Mouse (Mus musculus) left cerebral cortex, postnatal 36 days (tissue): ENCODE results near the gene Mdk. TPM values are rescaled to one million over a fixed set of nuclear protein-coding genes. Genes with fewer than 3 reads are reported as not detected.

Experiments used
- DNase-seq, 2 experiments: peaks; one replicate each; pipeline ENCODE4 v3.0.0; 2021 to 2022; ENCODE audit warnings: low spot score in 2 of 2, mixed read lengths in 1 of 2
- intact Hi-C: fragments of 180-260 bp; cut with DNase I; formaldehyde crosslinking; loops from one replicate; pipeline ENCODE4 v1.15.1; 2025
- total RNA-seq, 2 experiments: library from RNA; stranded (reverse); gene quantifications; 2 replicates each; pipeline ENCODE4 v1.2.3; 2021

Gene Mdk
- total RNA-seq, 2 experiments from 2014 or later, result 15.6 to 23.5 TPM

- DNase-seq, result no peak
- intact Hi-C loops, result loop anchor here (5.0 kb wide), 1 partner anchor 32 kb away; the partner anchor contains the start of gene Chrm4
Measured at GRCm38 (mm10) chr2:91959544-91960410, 27.7 kb upstream of the Mdk start.

GRCm38 (mm10) chr2:91958701-91959457, 26.8 kb upstream of the Mdk start:
- DNase-seq, result peak; percentile 58 to 63
- intact Hi-C loops, result no loop called here

- no peak for DNase-seq
- intact Hi-C loops, result no loop called here
Measured at GRCm38 (mm10) chr2:91958049-91958448, 26.0 kb upstream of the Mdk start.

- peak; percentile 84 to 89 for DNase-seq
- intact Hi-C loops, result no loop called here
Measured at GRCm38 (mm10) chr2:91957096-91957495, 25.0 kb upstream of the Mdk start.

- intact Hi-C loops, result no loop called here
- no peak for DNase-seq
Measured at GRCm38 (mm10) chr2:91955875-91956274, 23.8 kb upstream of the Mdk start.

- intact Hi-C loops, result no loop called here
- no peak for DNase-seq
Measured at GRCm38 (mm10) chr2:91955121-91955591, 23.1 kb upstream of the Mdk start.

- intact Hi-C loops, result no loop called here
- DNase-seq, result peak in 1 of 2 experiments; percentile 12
Measured at GRCm38 (mm10) chr2:91953825-91954224, 21.7 kb upstream of the Mdk start.

GRCm38 (mm10) chr2:91950275-91951085, 18.4 kb upstream of the Mdk start:
- intact Hi-C loops, result no loop called here
- DNase-seq, result peak in 1 of 2 experiments; percentile 65

- intact Hi-C loops, result no loop called here
- no peak for DNase-seq
Measured at GRCm38 (mm10) chr2:91949411-91950274, 17.5 kb upstream of the Mdk start.

GRCm38 (mm10) chr2:91948792-91949241, 16.7 kb upstream of the Mdk start:
- intact Hi-C loops, result no loop called here
- DNase-seq, result no peak

- intact Hi-C loops, result no loop called here
- DNase-seq, result no peak
Measured at GRCm38 (mm10) chr2:91948151-91948509, 16.0 kb upstream of the Mdk start.

GRCm38 (mm10) chr2:91947397-91948150, 15.5 kb upstream of the Mdk start:
- DNase-seq, result no peak
- intact Hi-C loops, result no loop called here

- DNase-seq, result no peak
- intact Hi-C loops, result no loop called here
Measured at GRCm38 (mm10) chr2:91946836-91947235, 14.7 kb upstream of the Mdk start.

GRCm38 (mm10) chr2:91945483-91945882, 13.4 kb upstream of the Mdk start, which contains the start of gene Gm9821:
Gene Gm9821 (plus strand): TSS chr2:91945703.
- intact Hi-C loops, result loop anchor here (2.0 kb wide), 1 partner anchor 17 kb away; no protein-coding TSS in a partner anchor

GRCm38 (mm10) chr2:91944170-91944950, 12.3 kb upstream of the Mdk start:
- intact Hi-C loops, result loop anchor here (2.0 to 5.0 kb wide), 3 partner anchors 18 to 113 kb away; partner anchors contain the start of gene Dgkz
- peak in 1 of 2 experiments; percentile 76 for DNase-seq

More at GRCm38 (mm10) chr2:91945483-91945882, 13.4 kb upstream of the Mdk start, which contains the start of gene Gm9821:
- no peak for DNase-seq

- intact Hi-C loops, result loop anchor here (5.0 kb wide), 2 partner anchors 35 to 115 kb away; partner anchors contain the start of gene Dgkz
- no peak for DNase-seq
Measured at GRCm38 (mm10) chr2:91942356-91942755, 10.3 kb upstream of the Mdk start.
